Mouse (Mus musculus) spleen, adult 2 months (tissue): ENCODE data around the gene Grid2ip.

Experiments used
- CTCF ChIP-seq: fragments of 200-500 bp; IDR thresholded peaks from 2 replicates; pipeline ENCODE4 v1.5.1; 2011; ENCODE audit warnings: mild to moderate bottlenecking, inconsistent platforms; ENCODE audit not compliant: insufficient read depth, insufficient read length, insufficient replicate concordance; ENCODE audit errors: extremely low read depth
- POLR2A ChIP-seq: fragments of 200-500 bp; IDR thresholded peaks from 2 replicates; pipeline ENCODE4 v1.6.1; 2011; ENCODE audit warnings: low read depth, low read length, inconsistent platforms

DNA sequence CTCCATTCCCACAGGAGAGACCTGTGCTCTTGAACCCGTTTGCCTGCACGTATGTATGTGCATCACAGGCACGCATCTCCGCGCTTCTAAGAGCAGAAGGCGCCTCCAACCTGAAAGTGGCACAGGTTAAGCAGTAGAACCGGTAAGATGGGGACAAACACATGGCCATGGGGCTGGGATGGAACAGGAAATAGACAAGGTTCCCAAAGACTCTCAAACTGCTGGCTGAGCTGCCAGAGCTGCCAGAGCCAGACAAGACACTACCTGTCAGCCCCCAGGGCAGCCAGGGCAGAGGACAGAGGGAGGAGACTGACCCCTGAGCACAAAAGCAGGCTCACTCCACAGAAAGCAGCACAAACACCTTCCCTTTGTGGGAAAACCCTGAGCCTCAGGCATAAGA, 47.2 kb upstream of the Grid2ip start:
- TF ChIP-seq CTCF = no peak
- no peak for TF ChIP-seq POLR2A
